Mouse (Mus musculus) MEL (cell line): ENCODE measurements at regions not wholly inside any gene's neighbourhood (a gene's known extent, or its start where the extent isn't known, plus 50 kb on each side); places are given as distances from the start of the nearest gene placed in this dataset.

Experiments used
- DNase-seq: peaks from one replicate; pipeline ENCODE4 v3.0.0; 2011; ENCODE audit warnings: low read depth, low spot score
- H3K27ac ChIP-seq: 2 replicates; pipeline ENCODE4 v1.5.1; 2012; ENCODE audit warnings: low read depth, mild to moderate bottlenecking, control low read depth, low read length, moderate library complexity; ENCODE audit not compliant: control insufficient read depth
- H3K27me3 ChIP-seq, 2 experiments: fragments of 150-350 bp in 1 of 2; sonication (generic) in 1 of 2; 2 replicates each; pipeline ENCODE4 v1.6.1; 2012; ENCODE audit warnings: low read length in 2 of 2, mild to moderate bottlenecking in 2 of 2, improper control_type of control experiment in 1 of 2, moderate library complexity in 1 of 2; ENCODE audit not compliant: insufficient read depth in 2 of 2, control insufficient read depth in 1 of 2
- H3K36me3 ChIP-seq, 2 experiments: 2 replicates each; pipeline ENCODE4 v1.6.1; 2012 to 2014; ENCODE audit warnings: low read length in 2 of 2, improper control_type of control experiment in 1 of 2, inconsistent platforms in 1 of 2, mild to moderate bottlenecking in 1 of 2; ENCODE audit not compliant: insufficient read depth in 2 of 2, control insufficient read depth in 1 of 2
- H3K4me1 ChIP-seq, 2 experiments: fragments of 150-350 bp in 1 of 2; sonication (generic) in 1 of 2; 2 replicates each; pipeline ENCODE4 v1.6.1; 2012; ENCODE audit warnings: low read length in 2 of 2, improper control_type of control experiment in 1 of 2, mild to moderate bottlenecking in 1 of 2; ENCODE audit not compliant: insufficient read depth in 2 of 2, control insufficient read depth in 1 of 2
- H3K4me3 ChIP-seq, 2 experiments: fragments of 150-350 bp in 1 of 2; sonication (generic) in 1 of 2; 2 replicates each; pipeline ENCODE4 v1.5.1; 2012; ENCODE audit warnings: low read depth in 2 of 2, low read length in 2 of 2, mild to moderate bottlenecking in 2 of 2, moderate library complexity in 2 of 2, control low read depth in 1 of 2, improper control_type of control experiment in 1 of 2; ENCODE audit not compliant: control insufficient read depth in 1 of 2, insufficient read depth in 1 of 2
- H3K79me2 ChIP-seq: 2 replicates; pipeline ENCODE4 v1.6.1; 2012; ENCODE audit warnings: mild to moderate bottlenecking, low read length, moderate library complexity; ENCODE audit not compliant: control insufficient read depth, poor library complexity, insufficient read depth
- H3K9ac ChIP-seq: 2 replicates; pipeline ENCODE4 v1.6.1; 2012; ENCODE audit warnings: low read depth, mild to moderate bottlenecking, control low read depth, low read length, moderate library complexity; ENCODE audit not compliant: control insufficient read depth, poor library complexity, severe bottlenecking
- H3K9me3 ChIP-seq: fragments of 150-350 bp; sonication (generic); replicated peaks from 2 replicates; pipeline ENCODE4 v1.6.1; 2012; ENCODE audit warnings: mild to moderate bottlenecking, low read length, improper control_type of control experiment, moderate library complexity; ENCODE audit not compliant: insufficient read depth
- CHD2 ChIP-seq: IDR thresholded peaks from 2 replicates; pipeline ENCODE4 v1.6.1; 2011; ENCODE audit warnings: low read length, improper control_type of control experiment
- E2F4 ChIP-seq: IDR thresholded peaks from 2 replicates; pipeline ENCODE4 v1.6.1; 2011; ENCODE audit warnings: low read depth, low read length, improper control_type of control experiment, borderline replicate concordance
- EP300 ChIP-seq, 2 experiments: IDR thresholded peaks; 2 replicates each; pipeline ENCODE4 v1.6.1; 2011; ENCODE audit warnings: improper control_type of control experiment in 2 of 2, low read length in 2 of 2, low read depth in 1 of 2, mild to moderate bottlenecking in 1 of 2
- ETS1 ChIP-seq: IDR thresholded peaks from 2 replicates; pipeline ENCODE4 v1.6.1; 2012; ENCODE audit warnings: low read depth, mild to moderate bottlenecking, inconsistent platforms, low read length, improper control_type of control experiment, moderate library complexity
- GATA1 ChIP-seq: IDR thresholded peaks from 2 replicates; pipeline ENCODE4 v1.6.1; 2011; ENCODE audit warnings: low read depth, low read length, improper control_type of control experiment
- KAT2A ChIP-seq: conservative IDR thresholded peaks from 2 replicates; pipeline ENCODE4 v1.6.1; 2012; ENCODE audit warnings: low read depth, low read length, improper control_type of control experiment, inconsistent platforms
- MAX ChIP-seq: IDR thresholded peaks from 2 replicates; pipeline ENCODE4 v1.6.1; 2011; ENCODE audit warnings: low read length, improper control_type of control experiment
- MXI1 ChIP-seq: IDR thresholded peaks from 2 replicates; pipeline ENCODE4 v1.6.1; 2011; ENCODE audit warnings: mild to moderate bottlenecking, low read depth, low read length, improper control_type of control experiment
- MYB ChIP-seq: IDR thresholded peaks from 2 replicates; pipeline ENCODE4 v1.6.1; 2011; ENCODE audit warnings: mild to moderate bottlenecking, low read depth, low read length, improper control_type of control experiment
- MYC ChIP-seq: IDR thresholded peaks from 2 replicates; pipeline ENCODE4 v1.6.1; 2011; ENCODE audit warnings: low read depth, mild to moderate bottlenecking, low read length, improper control_type of control experiment, moderate library complexity
- POLR2A ChIP-seq, 2 experiments: IDR thresholded peaks; 2 replicates each; pipeline ENCODE4 v1.6.1; 2011 to 2012; ENCODE audit warnings: low read length in 2 of 2, mild to moderate bottlenecking in 2 of 2, control low read depth in 1 of 2, improper control_type of control experiment in 1 of 2, low read depth in 1 of 2, moderate library complexity in 1 of 2; ENCODE audit not compliant: control insufficient read depth in 1 of 2, insufficient read depth in 1 of 2, poor library complexity in 1 of 2
- RCOR1 ChIP-seq: IDR thresholded peaks from 2 replicates; pipeline ENCODE4 v1.6.1; 2012; ENCODE audit warnings: low read depth, mild to moderate bottlenecking, inconsistent platforms, low read length, improper control_type of control experiment
- ZKSCAN1 ChIP-seq: IDR thresholded peaks from 2 replicates; pipeline ENCODE4 v1.6.1; 2012; ENCODE audit warnings: low read depth, mild to moderate bottlenecking, inconsistent platforms, low read length, improper control_type of control experiment, moderate library complexity
- ZMIZ1 ChIP-seq: IDR thresholded peaks from 2 replicates; pipeline ENCODE4 v1.6.1; 2012; ENCODE audit warnings: low read depth, mild to moderate bottlenecking, inconsistent platforms, low read length, improper control_type of control experiment, moderate library complexity
- ZNF384 ChIP-seq: IDR thresholded peaks from 2 replicates; pipeline ENCODE4 v1.6.1; 2012; ENCODE audit warnings: low read depth, mild to moderate bottlenecking, inconsistent platforms, low read length, improper control_type of control experiment

DNA sequence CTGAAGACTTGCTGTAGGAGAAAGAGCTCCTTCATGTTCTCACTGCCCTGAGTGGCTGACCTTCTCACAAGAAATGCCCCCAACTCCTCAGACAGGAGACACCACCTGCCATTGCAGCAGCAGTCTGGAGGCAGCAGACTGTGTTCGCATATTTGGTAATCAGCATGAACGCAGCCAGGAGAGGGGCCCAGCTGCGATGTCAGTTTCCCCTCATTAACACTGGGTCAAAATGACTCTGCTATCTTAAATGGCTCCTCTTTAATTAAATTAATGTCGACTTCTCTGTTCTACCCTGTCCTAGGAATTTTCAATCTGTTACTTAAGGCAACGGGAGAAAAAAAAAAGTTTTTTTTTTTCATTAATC, 100.9 kb upstream of the Samsn1 start:
- no peaks in the 10 kb centered on the region for H3K9me3 ChIP-seq
- no peaks in the 10 kb centered on the region for H3K79me2 ChIP-seq
- TF ChIP-seq KAT2A (no peak), RCOR1 (no peak), POLR2A (IDR thresholded peaks at IDR 0.05; ENCODE audit: control insufficient read depth in 1 of 2, insufficient read depth in 1 of 2, low read depth in 1 of 2, low read length in 2 of 2, poor library complexity in 1 of 2) (no peak), ZNF384 (no peak), E2F4 (no peak), MYB (no peak), ZKSCAN1 (no peak), MYC (no peak), ZMIZ1 (no peak), MXI1 (no peak)
- H3K27me3 ChIP-seq: no peaks in the 10 kb centered on the region
- peak overlapping the region in 1 of 2 experiments; percentile 16; a peak in 2 of 4 replicates for H3K4me3 ChIP-seq
- peaks cover 2 to 14% of the 10 kb centered on the region in 2 experiments; a peak in 2 of 4 replicates for H3K4me1 ChIP-seq
- H3K36me3 ChIP-seq: peaks cover 0 to 9% of the 10 kb centered on the region in 2 experiments; a peak in 2 of 4 replicates
- H3K9ac ChIP-seq: 0 out of 2 replicates have a peak overlapping the region, but pooled peaks have one; percentile 2
- peak overlapping the region; percentile 2; the same call in 1 of the 2 replicates for H3K27ac ChIP-seq
- no peak for DNase-seq

DNA sequence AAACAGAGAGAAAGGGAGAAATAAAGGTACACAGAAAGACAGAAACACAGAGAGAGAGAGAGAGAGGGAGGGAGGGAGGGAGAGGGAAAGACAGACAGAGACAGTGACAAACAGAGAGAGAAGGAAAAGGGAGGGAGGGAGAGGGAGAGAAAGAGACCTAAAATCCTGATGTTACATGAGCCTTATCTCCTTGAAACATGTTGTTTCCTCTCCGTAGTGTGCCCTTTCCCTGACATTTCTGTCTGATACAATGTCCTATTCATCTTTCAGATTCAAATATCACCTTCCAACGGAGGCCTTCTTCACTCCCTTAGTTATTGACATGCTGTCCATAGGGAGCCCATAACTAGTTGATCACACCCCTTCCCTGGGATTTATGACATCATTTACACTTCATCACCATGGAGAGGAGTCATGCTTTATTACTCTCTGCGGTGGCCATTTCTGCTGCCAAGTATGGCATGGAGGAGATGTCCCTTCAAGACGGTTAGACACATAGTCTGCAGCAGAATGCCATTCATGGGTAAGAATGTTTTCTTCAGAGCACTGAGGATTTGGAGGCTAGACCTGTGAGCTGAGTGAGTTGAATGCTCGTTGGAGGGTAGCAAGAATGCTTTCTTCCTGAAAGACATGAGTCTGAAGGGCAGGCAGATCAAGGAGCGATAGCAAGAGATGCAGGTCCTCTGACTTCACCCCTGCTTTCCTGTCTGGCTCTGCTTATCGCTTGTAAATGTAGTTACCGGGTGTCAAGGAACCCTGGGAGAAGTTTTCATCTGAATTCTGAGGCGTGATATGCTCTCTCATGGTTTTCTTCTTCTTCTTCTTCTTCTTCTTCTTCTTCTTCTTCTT, 100.3 kb upstream of the Samsn1 start:
- Histone ChIP-seq H3K9me3 (no peaks in the 10 kb centered on the region), H3K9ac (no peak overlapping the region), H3K27ac (peak overlapping the region; percentile 14; the same call in 1 of the 2 replicates), H3K36me3 (peaks cover 0 to 9% of the 10 kb centered on the region in 2 experiments; a peak in 2 of 4 replicates), H3K4me1 (peaks cover 2 to 14% of the 10 kb centered on the region in 2 experiments; a peak in 2 of 4 replicates), H3K79me2 (no peaks in the 10 kb centered on the region), H3K4me3 (peak overlapping the region in 1 of 2 experiments; percentile 16; a peak in 1 of 4 replicates), H3K27me3 (no peaks in the 10 kb centered on the region)
- DNase-seq: peak; percentile 43
- TF ChIP-seq MAX: no peak
- no peak for TF ChIP-seq CHD2
- peak; percentile 55 for TF ChIP-seq GATA1
- 0 out of 2 replicates have a peak, but pooled peaks have one; percentile 10 for TF ChIP-seq ETS1
- TF ChIP-seq EP300 (IDR thresholded peaks at IDR 0.05; ENCODE audit: low read depth in 1 of 2, low read length in 2 of 2): peak; percentile 30 to 34; a peak in 2 of 4 replicates
- TF ChIP-seq MXI1: peak; percentile 24; the same call in 1 of the 2 replicates
